Mouse (Mus musculus) stomach, postnatal 0 days (tissue): ENCODE measurements around the gene Ccdc177.

Source experiments
- CTCF ChIP-seq: IDR thresholded peaks from 2 replicates; pipeline ENCODE4 v1.5.1; 2016; ENCODE audit warnings: antibody characterized with exemption, low read depth, mild to moderate bottlenecking, moderate library complexity
- EP300 ChIP-seq: optimal IDR thresholded peaks from 2 replicates; pipeline ENCODE3; 2016; ENCODE audit warnings: antibody characterized with exemption

- TF ChIP-seq CTCF = no peak
- no peak for TF ChIP-seq EP300
Measured at GRCm38 (mm10) chr12:80804861-80805428, 44.5 kb upstream of the Ccdc177 start.
